Mouse (Mus musculus): ENCODE data around the gene Phf23.
"Not testable (repeated sequence)": the region's sequence is repeated elsewhere in the genome, so short reads cannot be mapped to it uniquely, and the experiment has no call there.

The Phf23 gene

GRCm38 (mm10) chr11:69995391-69995960, at the start of gene Phf23:
TSS of gene Phf23 (plus strand) at chr11:69995777.
- peak; percentile 95 to 97 for DNase-seq (ENCODE audit: low read depth in 1 of 2, low spot score in 2 of 2)

- DNase-seq (ENCODE audit: low read depth in 1 of 2, low spot score in 2 of 2), result no peak
These were observed 49.3 kb upstream of the Phf23 start for GRCm38 (mm10) chr11:69945997-69946891.

GRCm38 (mm10) chr11:69947337-69948065, 48.1 kb upstream of the Phf23 start:
- no peak for DNase-seq (ENCODE audit: low read depth in 1 of 2, low spot score in 2 of 2)

- peak in 1 of 2 experiments; percentile 63 for DNase-seq (ENCODE audit: low read depth in 1 of 2, low spot score in 2 of 2)
These were observed 47.4 kb upstream of the Phf23 start, which contains the start of gene Slc2a4 for GRCm38 (mm10) chr11:69948066-69948762. TSS of gene Slc2a4 (minus strand) at chr11:69948188.

GRCm38 (mm10) chr11:69948763-69949150, 46.8 kb upstream of the Phf23 start:
- peak; percentile 70 to 79 for DNase-seq (ENCODE audit: low read depth in 1 of 2, low spot score in 2 of 2)

- DNase-seq (ENCODE audit: low read depth in 1 of 2, low spot score in 2 of 2), result no peak
These were observed 44.6 kb upstream of the Phf23 start for GRCm38 (mm10) chr11:69950807-69951459.

GRCm38 (mm10) chr11:69952274-69952673, 43.3 kb upstream of the Phf23 start:
- DNase-seq (ENCODE audit: low read depth in 1 of 2, low spot score in 2 of 2), result no peak

- DNase-seq (ENCODE audit: low read depth in 1 of 2, low spot score in 2 of 2), result no peak
These were observed 42.2 kb upstream of the Phf23 start for GRCm38 (mm10) chr11:69953267-69953915.

- not testable (repeated sequence) for DNase-seq (ENCODE audit: low read depth in 1 of 2, low spot score in 2 of 2)
These were observed 40.0 kb upstream of the Phf23 start for GRCm38 (mm10) chr11:69955618-69956017.

GRCm38 (mm10) chr11:69956218-69956617, 39.4 kb upstream of the Phf23 start:
- no peak for DNase-seq (ENCODE audit: low read depth in 1 of 2, low spot score in 2 of 2)

- DNase-seq (ENCODE audit: low read depth in 1 of 2, low spot score in 2 of 2), result no peak
These were observed 35.0 kb upstream of the Phf23 start for GRCm38 (mm10) chr11:69960616-69961015.

GRCm38 (mm10) chr11:69961841-69962240, 33.7 kb upstream of the Phf23 start:
- DNase-seq (ENCODE audit: low read depth in 1 of 2, low spot score in 2 of 2), result no peak

GRCm38 (mm10) chr11:69964650-69965270, 30.8 kb upstream of the Phf23 start, which contains the start of gene Cldn7:
TSS of gene Cldn7 (plus strand) at chr11:69964779.
- no peak for DNase-seq (ENCODE audit: low read depth in 1 of 2, low spot score in 2 of 2)

GRCm38 (mm10) chr11:69965271-69966005, 30.1 kb upstream of the Phf23 start:
- DNase-seq (ENCODE audit: low read depth in 1 of 2, low spot score in 2 of 2), result no peak

GRCm38 (mm10) chr11:69966006-69966859, 29.3 kb upstream of the Phf23 start:
- no peak for DNase-seq (ENCODE audit: low read depth in 1 of 2, low spot score in 2 of 2)

GRCm38 (mm10) chr11:69966860-69967517, 28.6 kb upstream of the Phf23 start:
- no peak for DNase-seq (ENCODE audit: low read depth in 1 of 2, low spot score in 2 of 2)

GRCm38 (mm10) chr11:69968793-69969192, 26.8 kb upstream of the Phf23 start:
- DNase-seq (ENCODE audit: low read depth in 1 of 2, low spot score in 2 of 2), result no peak
